Mouse (Mus musculus) WW6 (cell line): Measurements from ENCODE around the gene Ganc.
A peak's percentile ranks its signal among the peaks of the same experiment; 100 is the strongest.

ENCODE experiments used
- DNase-seq: peaks from one replicate; pipeline ENCODE4 v3.0.0-alpha.2; 2013; ENCODE audit warnings: low read depth, low spot score

Ganc gene

GRCm38 (mm10) chr2:120403653-120403985 lies at the start of gene Ganc:
TSS of gene Ganc (plus strand) at chr2:120403896.
- DNase-seq, result peak; percentile 48

- DNase-seq, result no peak
These were observed 43.3 kb upstream of the Ganc start for GRCm38 (mm10) chr2:120360425-120360824.

GRCm38 (mm10) chr2:120366501-120366900 lies 37.2 kb upstream of the Ganc start:
- DNase-seq, result no peak

- no peak for DNase-seq
These were observed 36.1 kb upstream of the Ganc start for GRCm38 (mm10) chr2:120367416-120368207.

GRCm38 (mm10) chr2:120373858-120374257 lies 29.8 kb upstream of the Ganc start:
- DNase-seq, result no peak

GRCm38 (mm10) chr2:120386264-120386663 lies 17.4 kb upstream of the Ganc start:
- DNase-seq, result no peak

- no peak for DNase-seq
These were observed 16.4 kb upstream of the Ganc start for GRCm38 (mm10) chr2:120387291-120387690.

- no peak for DNase-seq
These were observed 14.3 kb upstream of the Ganc start for GRCm38 (mm10) chr2:120389376-120389775.

- no peak for DNase-seq
These were observed 12.8 kb upstream of the Ganc start for GRCm38 (mm10) chr2:120390934-120391333.

- DNase-seq, result no peak
These were observed 11.3 kb upstream of the Ganc start for GRCm38 (mm10) chr2:120392406-120392805.

- no peak for DNase-seq
These were observed 5.7 kb upstream of the Ganc start for GRCm38 (mm10) chr2:120397951-120398350.

- DNase-seq, result no peak
These were observed 883 bp upstream of the Ganc start for GRCm38 (mm10) chr2:120402813-120403212.

- DNase-seq, result peak; percentile 84
These were observed 508 bp downstream of the Ganc start, which contains the start of gene Tmem87a for GRCm38 (mm10) chr2:120403986-120404822. TSS of gene Tmem87a (minus strand) at chr2:120404113.

GRCm38 (mm10) chr2:120404823-120405765 lies 1.4 kb downstream of the Ganc start:
- no peak for DNase-seq

- no peak for DNase-seq
These were observed 7.5 kb downstream of the Ganc start for GRCm38 (mm10) chr2:120411096-120411628.

GRCm38 (mm10) chr2:120414113-120414512 lies 10.4 kb downstream of the Ganc start:
- DNase-seq, result no peak

GRCm38 (mm10) chr2:120414738-120415414 lies 11.2 kb downstream of the Ganc start:
- no peak for DNase-seq

GRCm38 (mm10) chr2:120424386-120424785 lies 20.7 kb downstream of the Ganc start:
- no peak for DNase-seq

GRCm38 (mm10) chr2:120444486-120444885 lies 40.8 kb downstream of the Ganc start:
- DNase-seq, result no peak

GRCm38 (mm10) chr2:120446373-120446772 lies 42.7 kb downstream of the Ganc start:
- no peak for DNase-seq

GRCm38 (mm10) chr2:120447306-120447705 lies 43.6 kb downstream of the Ganc start:
- DNase-seq, result no peak
